Mouse (Mus musculus) testis, adult 2 months (tissue): ENCODE data around the gene Rpl37a. TPM values are rescaled to one million over a fixed set of nuclear protein-coding genes. Genes with fewer than 3 reads are reported as not detected.

Experiments used
- H3K27ac ChIP-seq: fragments of 200-500 bp; 2 replicates; pipeline ENCODE4 v1.5.1; 2012; ENCODE audit warnings: low read depth, low read length; ENCODE audit not compliant: control insufficient read depth, insufficient read depth
- H3K27me3 ChIP-seq: fragments of 200-500 bp; 2 replicates; pipeline ENCODE4 v1.6.1; 2012; ENCODE audit warnings: mild to moderate bottlenecking, low read length, moderate library complexity; ENCODE audit not compliant: control insufficient read depth, insufficient read depth
- H3K36me3 ChIP-seq: fragments of 200-500 bp; 2 replicates; pipeline ENCODE4 v1.6.1; 2012; ENCODE audit warnings: mild to moderate bottlenecking, low read length; ENCODE audit not compliant: control insufficient read depth, insufficient read depth
- H3K4me1 ChIP-seq: fragments of 200-500 bp; 2 replicates; pipeline ENCODE4 v1.6.1; 2012; ENCODE audit warnings: low read length; ENCODE audit not compliant: control insufficient read depth, insufficient read depth
- H3K4me3 ChIP-seq: fragments of 200-500 bp; 2 replicates; pipeline ENCODE4 v1.5.1; 2012; ENCODE audit warnings: low read depth, mild to moderate bottlenecking, low read length, moderate library complexity, mixed read lengths; ENCODE audit not compliant: control insufficient read depth
- CTCF ChIP-seq: fragments of 200-500 bp; IDR thresholded peaks from 2 replicates; pipeline ENCODE4 v1.5.1; 2012; ENCODE audit warnings: low read depth, mild to moderate bottlenecking, inconsistent platforms, low read length, moderate library complexity; ENCODE audit not compliant: control insufficient read depth, insufficient read depth, insufficient replicate concordance
- POLR2A ChIP-seq: fragments of 200-500 bp; IDR thresholded peaks from 2 replicates; pipeline ENCODE4 v1.6.1; 2012; ENCODE audit warnings: low read depth, mild to moderate bottlenecking, inconsistent platforms, low read length, moderate library complexity; ENCODE audit not compliant: control insufficient read depth
- polyA plus RNA-seq: library from polyadenylated mRNA; depleted of rRNA; stranded (reverse); fragments of >200 nt; gene quantifications from 2 replicates; pipeline ENCODE4 v1.2.3, GENCODE M21; 2012

Gene Rpl37a
- polyA plus RNA-seq, 1 experiment, result 442 TPM

- Histone ChIP-seq H3K4me1 (no peaks in the 10 kb centered on the region), H3K36me3 (no peaks in the 10 kb centered on the region), H3K27ac (no peak overlapping the region), H3K4me3 (no peak overlapping the region), H3K27me3 (no peaks in the 10 kb centered on the region)
- TF ChIP-seq CTCF, result no peak
- TF ChIP-seq POLR2A, result no peak
These were observed 28.6 kb downstream of the Rpl37a start for GRCm38 (mm10) chr1:72739681-72740063.

- no peak overlapping the region for H3K27ac ChIP-seq
These were observed 30.3 kb downstream of the Rpl37a start for GRCm38 (mm10) chr1:72741406-72741805.

GRCm38 (mm10) chr1:72744816-72745506 is 33.9 kb downstream of the Rpl37a start:
- no peak overlapping the region for H3K4me3 ChIP-seq
- H3K4me1 ChIP-seq, result no peaks in the 10 kb centered on the region
- H3K36me3 ChIP-seq, result no peaks in the 10 kb centered on the region
- H3K27me3 ChIP-seq, result no peaks in the 10 kb centered on the region
- no peak overlapping the region for H3K27ac ChIP-seq
- TF ChIP-seq CTCF, result no peak
- no peak for TF ChIP-seq POLR2A

More at GRCm38 (mm10) chr1:72741406-72741805, 30.3 kb downstream of the Rpl37a start:
- Histone ChIP-seq H3K27me3 (no peaks in the 10 kb centered on the region), H3K36me3 (no peaks in the 10 kb centered on the region), H3K4me1 (no peaks in the 10 kb centered on the region), H3K4me3 (no peak overlapping the region)
- no peak for TF ChIP-seq POLR2A
- TF ChIP-seq CTCF, result no peak

- no peak for TF ChIP-seq POLR2A
- TF ChIP-seq CTCF, result no peak
- no peak overlapping the region for H3K27ac ChIP-seq
- H3K4me1 ChIP-seq, result no peaks in the 10 kb centered on the region
These were observed 35.3 kb downstream of the Rpl37a start for GRCm38 (mm10) chr1:72746382-72746781.

GRCm38 (mm10) chr1:72751371-72751781 is 40.3 kb downstream of the Rpl37a start:
- Histone ChIP-seq H3K4me1 (no peaks in the 10 kb centered on the region), H3K27ac (no peak overlapping the region), H3K27me3 (no peaks in the 10 kb centered on the region), H3K36me3 (no peaks in the 10 kb centered on the region), H3K4me3 (no peak overlapping the region)
- TF ChIP-seq CTCF, result no peak
- no peak for TF ChIP-seq POLR2A

More at GRCm38 (mm10) chr1:72746382-72746781, 35.3 kb downstream of the Rpl37a start:
- Histone ChIP-seq H3K4me3 (no peak overlapping the region), H3K27me3 (no peaks in the 10 kb centered on the region), H3K36me3 (no peaks in the 10 kb centered on the region)

GRCm38 (mm10) chr1:72753211-72753610 is 42.1 kb downstream of the Rpl37a start:
- H3K27me3 ChIP-seq, result no peaks in the 10 kb centered on the region
- H3K4me1 ChIP-seq, result no peaks in the 10 kb centered on the region
- no peaks in the 10 kb centered on the region for H3K36me3 ChIP-seq
- no peak overlapping the region for H3K27ac ChIP-seq
- no peak overlapping the region for H3K4me3 ChIP-seq
- no peak for TF ChIP-seq CTCF

- Histone ChIP-seq H3K4me3 (no peak overlapping the region), H3K27ac (no peak overlapping the region), H3K27me3 (no peaks in the 10 kb centered on the region), H3K36me3 (no peaks in the 10 kb centered on the region), H3K4me1 (no peaks in the 10 kb centered on the region)
- TF ChIP-seq CTCF (no peak), POLR2A (no peak)
These were observed 44.1 kb downstream of the Rpl37a start for GRCm38 (mm10) chr1:72755227-72755626.
